Mouse (Mus musculus) heart, adult 2 months (tissue): ENCODE measurements around the gene Tnfsf18.

Experiments
- CTCF ChIP-seq: fragments of 200-600 bp; IDR thresholded peaks from 2 replicates; pipeline ENCODE4 v1.8.1; 2022; ENCODE audit warnings: antibody characterized with exemption, mild to moderate bottlenecking, moderate library complexity
- EP300 ChIP-seq: fragments of 200-500 bp; IDR thresholded peaks from 2 replicates; pipeline ENCODE4 v1.6.1; 2011; ENCODE audit warnings: low read depth, low read length, control low read depth; ENCODE audit not compliant: insufficient read depth
- POLR2A ChIP-seq: fragments of 200-500 bp; IDR thresholded peaks from 2 replicates; pipeline ENCODE4 v1.6.1; 2011; ENCODE audit warnings: mild to moderate bottlenecking, low read depth, low read length, control low read depth; ENCODE audit not compliant: insufficient read depth

DNA sequence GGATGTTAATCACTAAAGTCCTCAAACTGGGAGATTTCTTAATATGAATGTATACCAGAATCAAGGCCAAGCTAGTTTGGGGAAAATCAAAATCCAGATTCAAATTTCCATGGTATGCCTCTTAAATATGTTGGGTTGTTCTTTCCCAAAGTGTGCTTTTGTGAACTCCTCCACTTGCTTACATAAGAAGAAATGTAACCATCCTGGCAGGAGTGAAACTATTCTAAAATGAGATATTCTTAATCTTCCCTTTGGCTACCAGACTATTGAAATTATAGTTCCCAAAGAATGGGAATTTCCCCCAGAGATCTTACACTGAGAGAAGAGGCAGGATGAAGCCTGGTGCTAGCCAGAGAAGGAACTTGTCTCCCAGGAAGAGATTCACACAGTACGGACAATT, 42.2 kb upstream of the Tnfsf18 start:
- TF ChIP-seq EP300: no peak
- TF ChIP-seq CTCF: no peak
- TF ChIP-seq POLR2A: no peak
